Mouse (Mus musculus) CH12.LX (cell line): ENCODE data around the gene Folr1. TPM values are rescaled to one million over a fixed set of nuclear protein-coding genes. Genes with fewer than 3 reads are reported as not detected.

Experiments
- DNase-seq: peaks from one replicate; pipeline ENCODE4 v3.0.0-alpha.2; 2013; ENCODE audit errors: extremely low read depth
- H3K27ac ChIP-seq: 2 replicates; pipeline ENCODE4 v1.5.1; 2012; ENCODE audit warnings: low read depth, mild to moderate bottlenecking, control low read depth, moderate library complexity; ENCODE audit not compliant: insufficient read depth
- H3K27me3 ChIP-seq: replicated peaks from 2 replicates; pipeline ENCODE3; 2012; ENCODE audit warnings: inconsistent platforms
- H3K36me3 ChIP-seq, 2 experiments: replicated peaks in 1 of 2; 2 replicates each; pipeline versions ENCODE3 to v1.6.1; 2012; ENCODE audit warnings: inconsistent platforms in 1 of 2, low read length in 1 of 2, mild to moderate bottlenecking in 1 of 2, mixed read lengths in 1 of 2, moderate library complexity in 1 of 2; ENCODE audit not compliant: control insufficient read depth in 1 of 2, insufficient read depth in 1 of 2
- H3K4me1 ChIP-seq, 2 experiments: 2 replicates each; pipeline ENCODE4 v1.6.1; 2012; ENCODE audit warnings: inconsistent platforms in 1 of 2, moderate library complexity in 1 of 2; ENCODE audit not compliant: insufficient read depth in 2 of 2, control insufficient read depth in 1 of 2
- H3K4me2 ChIP-seq: 2 replicates; pipeline ENCODE4 v1.6.1; 2012; ENCODE audit warnings: low read depth, mild to moderate bottlenecking, control low read depth; ENCODE audit not compliant: poor library complexity, insufficient read depth, severe bottlenecking
- H3K4me3 ChIP-seq, 3 experiments: fragments of 150-350 bp in 1 of 3; sonication (generic) in 1 of 3; replicated peaks in 1 of 3; 2 replicates each; pipeline versions ENCODE3 to v1.5.1; 2011 to 2012; ENCODE audit warnings: low read depth in 2 of 3, low read length in 2 of 3, mild to moderate bottlenecking in 2 of 3, moderate library complexity in 2 of 3, control low read depth in 1 of 3, improper control_type of control experiment in 1 of 3, inconsistent platforms in 1 of 3, mixed read lengths in 1 of 3; ENCODE audit not compliant: poor library complexity in 1 of 3
- H3K79me2 ChIP-seq: replicated peaks from 2 replicates; pipeline ENCODE4 v1.6.1; 2012; ENCODE audit warnings: mild to moderate bottlenecking, moderate library complexity; ENCODE audit not compliant: control insufficient read depth, poor library complexity, insufficient read depth, severe bottlenecking; ENCODE audit errors: extremely low read depth
- H3K9ac ChIP-seq: 2 replicates; pipeline ENCODE4 v1.6.1; 2012; ENCODE audit warnings: low read depth, mild to moderate bottlenecking, control low read depth, moderate library complexity; ENCODE audit not compliant: insufficient read depth
- H3K9me3 ChIP-seq: replicated peaks from 2 replicates; pipeline ENCODE3; 2012; ENCODE audit warnings: low read length, inconsistent platforms, mixed read lengths
- BHLHE40 ChIP-seq: IDR thresholded peaks from 2 replicates; pipeline ENCODE4 v1.6.1; 2011; ENCODE audit warnings: mild to moderate bottlenecking, low read depth, low read length, improper control_type of control experiment
- CHD1 ChIP-seq: IDR thresholded peaks from 2 replicates; pipeline ENCODE4 v1.6.1; 2012; ENCODE audit warnings: low read depth, low read length, improper control_type of control experiment, inconsistent platforms
- CTCF ChIP-seq, 2 experiments: IDR thresholded peaks in 1 of 2; conservative IDR thresholded peaks in 1 of 2; 2 replicates each; pipeline ENCODE4 v1.5.1; 2011 to 2012; ENCODE audit warnings: low read depth in 2 of 2, low read length in 2 of 2, improper control_type of control experiment in 1 of 2, inconsistent platforms in 1 of 2, mild to moderate bottlenecking in 1 of 2, moderate library complexity in 1 of 2
- ELF1 ChIP-seq: IDR thresholded peaks from 2 replicates; pipeline ENCODE4 v1.6.1; 2014; ENCODE audit warnings: low read depth, mild to moderate bottlenecking, inconsistent platforms, low read length, improper control_type of control experiment
- ETS1 ChIP-seq: conservative IDR thresholded peaks from 2 replicates; pipeline ENCODE4 v1.6.1; 2012; ENCODE audit warnings: low read depth, mild to moderate bottlenecking, inconsistent platforms, low read length, improper control_type of control experiment, moderate library complexity
- GABPA ChIP-seq: IDR thresholded peaks from 2 replicates; pipeline ENCODE4 v1.6.1; 2012; ENCODE audit warnings: low read depth, low read length, improper control_type of control experiment, inconsistent platforms; ENCODE audit not compliant: insufficient replicate concordance
- HCFC1 ChIP-seq: IDR thresholded peaks from 2 replicates; pipeline ENCODE4 v1.6.1; 2012; ENCODE audit warnings: low read depth, mild to moderate bottlenecking, inconsistent platforms, low read length, improper control_type of control experiment
- JUND ChIP-seq: conservative IDR thresholded peaks from 2 replicates; pipeline ENCODE4 v1.6.1; 2011; ENCODE audit warnings: low read depth, low read length, improper control_type of control experiment
- KAT2A ChIP-seq: IDR thresholded peaks from 2 replicates; pipeline ENCODE4 v1.6.1; 2012; ENCODE audit warnings: low read length, improper control_type of control experiment, inconsistent platforms; ENCODE audit not compliant: insufficient replicate concordance
- MAFK ChIP-seq: IDR thresholded peaks from 2 replicates; pipeline ENCODE4 v1.6.1; 2011; ENCODE audit warnings: low read length, improper control_type of control experiment; ENCODE audit not compliant: insufficient replicate concordance
- MAX ChIP-seq: IDR thresholded peaks from 2 replicates; pipeline ENCODE4 v1.6.1; 2011; ENCODE audit warnings: low read length, improper control_type of control experiment
- MEF2A ChIP-seq: IDR thresholded peaks from 2 replicates; pipeline ENCODE4 v1.6.1; 2014; ENCODE audit warnings: low read depth, mild to moderate bottlenecking, inconsistent platforms, low read length, improper control_type of control experiment, borderline replicate concordance
- MXI1 ChIP-seq: IDR thresholded peaks from 2 replicates; pipeline ENCODE4 v1.6.1; 2011; ENCODE audit warnings: mild to moderate bottlenecking, low read depth, low read length, improper control_type of control experiment
- MYC ChIP-seq: IDR thresholded peaks from 2 replicates; pipeline ENCODE4 v1.6.1; 2011; ENCODE audit warnings: low read depth, mild to moderate bottlenecking, improper control_type of control experiment, low read length
- NRF1 ChIP-seq: IDR thresholded peaks from 2 replicates; pipeline ENCODE4 v1.6.1; 2014; ENCODE audit warnings: low read depth, mild to moderate bottlenecking, inconsistent platforms, low read length, improper control_type of control experiment, moderate library complexity
- POLR2A ChIP-seq: IDR thresholded peaks from 2 replicates; pipeline ENCODE4 v1.6.1; 2011; ENCODE audit warnings: low read depth, mild to moderate bottlenecking, improper control_type of control experiment, low read length
- RAD21 ChIP-seq: IDR thresholded peaks from 2 replicates; pipeline ENCODE4 v1.6.1; 2011; ENCODE audit warnings: low read depth, mild to moderate bottlenecking, low read length, improper control_type of control experiment, moderate library complexity
- ZKSCAN1 ChIP-seq: IDR thresholded peaks from 2 replicates; pipeline ENCODE4 v1.6.1; 2012; ENCODE audit warnings: low read depth, inconsistent platforms, low read length, improper control_type of control experiment, borderline replicate concordance
- ZMIZ1 ChIP-seq: IDR thresholded peaks from 2 replicates; pipeline ENCODE4 v1.6.1; 2012; ENCODE audit warnings: low read depth, mild to moderate bottlenecking, inconsistent platforms, low read length, improper control_type of control experiment
- dilution Hi-C: fragments of 300-500 bp; cut with MboI; formaldehyde crosslinking; loops from 2 replicates; pipeline ENCODE4 v1.14.3; 2020; ENCODE audit warnings: low sequenced_read_pairs; ENCODE audit not compliant: extremely low pct_unique_long_range_greater_than_20kb, extremely low pct_ligation_motif_present
- in situ Hi-C: fragments of 300-500 bp; cut with MboI; formaldehyde crosslinking; loops from 3 replicates; pipeline ENCODE4 v1.14.3; 2019; ENCODE audit warnings: low sequenced_read_pairs, low pct_ligation_motif_present, low pct_unique_long_range_greater_than_20kb, mixed read lengths
- polyA plus RNA-seq: library from polyadenylated mRNA; unstranded; fragments of >175 nt; gene quantifications from 2 replicates; pipeline ENCODE4 v1.2.1, GENCODE M21; 2012; ENCODE audit warnings: low read depth; ENCODE audit not compliant: insufficient read length
- total RNA-seq, 2 experiments: library from RNA; depleted of rRNA; stranded (reverse); fragments of 300-350 nt in 1 of 2; fragments of >200 nt in 1 of 2; gene quantifications; 2 replicates each; pipeline ENCODE4 v1.2.3; 2012 to 2014

Folr1 gene
- total and polyA plus RNA-seq, 3 experiments: 0.25 TPM; not detected in 2

GRCm38 (mm10) chr7:101836271-101837153, 34.1 kb downstream of the Folr1 start (continued):
- TF ChIP-seq MAX: peak; percentile 30; the same call in 1 of the 2 replicates
- TF ChIP-seq MAFK: no peak
- TF ChIP-seq MEF2A: no peak
- peak; percentile 52; the same call in 1 of the 2 replicates for TF ChIP-seq MXI1
- TF ChIP-seq KAT2A: no peak
- TF ChIP-seq ZKSCAN1: no peak
- TF ChIP-seq CHD1: no peak; the same call in 1 of the 2 replicates
- TF ChIP-seq BHLHE40: peak; percentile 22; the same call in 1 of the 2 replicates
- no peak for TF ChIP-seq ETS1
- 0 out of 2 replicates have a peak, but pooled peaks have one; percentile 54 for TF ChIP-seq ZMIZ1
- TF ChIP-seq RAD21: no peak
- TF ChIP-seq CTCF (conservative IDR thresholded peaks at IDR 0.05 in 1 of 2, IDR thresholded peaks at IDR 0.05 in 1 of 2; ENCODE audit: low read depth in 2 of 2, low read length in 2 of 2): no peak
- 0 out of 2 replicates have a peak, but pooled peaks have one; percentile 24 for TF ChIP-seq HCFC1
- TF ChIP-seq GABPA: no peak

DNA sequence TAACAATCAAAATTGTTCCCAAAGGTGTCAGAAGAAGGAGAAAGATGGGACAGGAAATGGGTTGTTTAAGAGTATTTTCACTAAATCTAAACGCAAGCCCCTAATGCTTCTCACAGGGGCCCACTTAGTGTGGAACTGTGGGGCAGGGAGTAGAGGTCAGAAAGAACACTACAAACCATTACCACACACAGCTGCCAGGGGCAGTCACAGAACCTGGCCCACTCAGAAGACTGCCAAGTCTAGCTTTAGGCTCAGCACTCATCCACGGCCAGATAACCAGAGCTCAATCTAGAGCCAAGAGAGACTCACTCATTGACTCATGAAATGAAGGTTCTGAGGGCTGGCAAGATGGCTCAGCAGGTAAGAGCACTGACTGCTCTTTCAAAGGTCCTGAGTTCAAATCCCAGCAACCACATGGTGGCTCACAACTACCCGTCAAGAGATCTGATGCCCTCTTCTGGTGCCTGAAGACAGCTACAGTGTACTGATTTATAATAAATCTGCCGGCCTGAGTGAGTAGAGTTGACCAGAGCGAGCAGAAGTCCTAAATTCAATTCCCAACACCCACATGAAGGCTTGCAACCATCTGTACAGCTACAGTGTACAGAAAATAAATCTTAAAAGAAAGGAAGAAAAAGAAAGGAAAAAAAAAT, 35.0 kb downstream of the Folr1 start:
- peak overlapping the region; percentile 80 to 92 (median 85) for H3K4me3 ChIP-seq

More for the DNA sequence above, 35.0 kb downstream of the Folr1 start:
- in situ Hi-C loops (no loop called here), dilution Hi-C loops (no loop called here)
- H3K9ac ChIP-seq: peak overlapping the region; percentile 64
- peaks cover 30 to 47% of the 10 kb centered on the region in 2 experiments for H3K36me3 ChIP-seq
- peak overlapping the region; percentile 48 for H3K4me2 ChIP-seq
- no peak for TF ChIP-seq JUND
- TF ChIP-seq CTCF (conservative IDR thresholded peaks at IDR 0.05 in 1 of 2, IDR thresholded peaks at IDR 0.05 in 1 of 2; ENCODE audit: low read depth in 2 of 2, low read length in 2 of 2): peak in 1 of 2 experiments; percentile 48; a peak in 2 of 4 replicates
- peak; percentile 68; the same call in 1 of the 2 replicates for TF ChIP-seq MYC
- no peak for TF ChIP-seq ELF1
- TF ChIP-seq ETS1: no peak
- no peak for TF ChIP-seq NRF1
- no peak for TF ChIP-seq POLR2A
- peaks cover 19% of the 10 kb centered on the region for H3K79me2 ChIP-seq
- peak; percentile 41 for DNase-seq
- H3K4me1 ChIP-seq: peaks cover 3 to 30% of the 10 kb centered on the region in 2 experiments; a peak in 3 of 4 replicates
- no peaks in the 10 kb centered on the region for H3K27me3 ChIP-seq
- H3K27ac ChIP-seq: no peak overlapping the region
- H3K9me3 ChIP-seq: peaks cover 3% of the 10 kb centered on the region
